Mouse (Mus musculus): Measurements from ENCODE around the gene AC140267.1.

DNA sequence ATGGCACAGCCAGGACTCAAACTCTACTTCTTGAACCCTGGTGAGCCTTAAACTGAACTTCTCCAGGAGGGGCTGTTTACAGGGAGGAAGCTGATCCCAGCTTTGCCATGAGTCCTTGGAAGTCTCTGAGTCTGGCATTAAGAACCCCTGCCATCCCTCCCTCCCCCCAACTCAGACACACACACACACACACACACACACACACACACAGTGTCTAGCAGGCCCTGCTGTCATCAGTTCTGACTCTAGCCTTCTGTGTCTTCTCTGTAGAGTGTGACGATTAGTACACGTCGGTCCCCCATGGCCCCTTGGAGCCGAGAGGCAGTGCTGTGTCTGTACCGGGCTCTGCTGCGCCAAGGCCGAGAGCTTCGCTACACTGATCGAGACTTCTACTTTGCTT lies at the start of gene AC140267.1:
- TF ChIP-seq POLR2A (IDR thresholded peaks at IDR 0.05; ENCODE audit: insufficient read depth, low read length) (no peak), CTCF (IDR thresholded peaks at IDR 0.05; ENCODE audit: low read depth, low read length) (no peak), EP300 (IDR thresholded peaks at IDR 0.05; ENCODE audit: insufficient read depth, low read depth, low read length) (no peak)
